Mouse (Mus musculus) gastrocnemius, postnatal 36 days (tissue): ENCODE measurements around the gene Hnrnpf. TPM values are rescaled to one million over a fixed set of nuclear protein-coding genes. Genes with fewer than 3 reads are reported as not detected.
A peak's percentile ranks its signal among the peaks of the same experiment; 100 is the strongest.

ENCODE experiments used
- DNase-seq, 2 experiments: peaks; one replicate each; pipeline ENCODE4 v3.0.0; 2022
- intact Hi-C: fragments of 180-260 bp; cut with DNase I; formaldehyde crosslinking; loops from one replicate; pipeline ENCODE4 v1.15.1; 2025
- total RNA-seq, 2 experiments: library from RNA; stranded (reverse); gene quantifications; 2 replicates each; pipeline ENCODE4 v1.2.3; 2021

Hnrnpf gene
- total RNA-seq, 2 experiments from 2014 or later, result 83.2 to 98.9 TPM

DNA sequence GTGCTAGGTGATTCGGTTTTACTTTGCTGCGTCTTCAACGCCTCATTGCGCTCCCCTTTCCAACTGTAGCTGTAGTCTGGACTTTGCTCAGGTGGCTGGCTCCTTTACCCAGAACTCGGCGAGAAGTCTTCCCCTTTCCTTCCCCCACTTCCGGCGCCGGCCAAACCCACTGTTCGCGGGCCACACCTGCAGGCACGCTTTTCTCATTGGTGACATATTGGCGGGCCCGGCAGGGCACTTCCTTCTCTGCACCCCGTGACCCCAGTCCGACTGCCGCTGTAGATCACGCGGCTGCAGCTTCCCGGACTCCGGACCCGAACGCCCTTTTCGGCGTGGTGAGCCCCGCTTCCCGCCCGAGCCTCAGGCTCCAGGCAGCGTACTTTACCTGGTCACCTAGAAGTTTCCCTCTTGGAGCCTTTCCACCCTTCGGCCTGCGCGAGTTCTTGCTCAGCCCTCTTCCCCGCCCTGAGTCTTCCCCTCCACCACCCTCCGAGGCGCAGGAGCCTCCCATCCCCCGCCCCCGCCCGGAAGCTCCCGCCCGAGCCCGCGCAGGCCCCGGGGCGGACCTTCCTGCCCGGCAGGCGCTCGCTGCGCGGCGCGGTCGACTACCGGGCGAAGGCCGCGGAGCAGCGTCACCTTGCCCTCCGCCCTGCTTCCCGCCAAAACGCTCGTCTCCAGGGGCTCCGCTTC, 16.8 kb downstream of the Hnrnpf start:
- intact Hi-C loops, result loop anchor here (5.0 kb wide), 2 partner anchors 40 to 75 kb away; partner anchors contain the start of gene Zfp637
- peak; percentile 61 to 86 for DNase-seq

DNA sequence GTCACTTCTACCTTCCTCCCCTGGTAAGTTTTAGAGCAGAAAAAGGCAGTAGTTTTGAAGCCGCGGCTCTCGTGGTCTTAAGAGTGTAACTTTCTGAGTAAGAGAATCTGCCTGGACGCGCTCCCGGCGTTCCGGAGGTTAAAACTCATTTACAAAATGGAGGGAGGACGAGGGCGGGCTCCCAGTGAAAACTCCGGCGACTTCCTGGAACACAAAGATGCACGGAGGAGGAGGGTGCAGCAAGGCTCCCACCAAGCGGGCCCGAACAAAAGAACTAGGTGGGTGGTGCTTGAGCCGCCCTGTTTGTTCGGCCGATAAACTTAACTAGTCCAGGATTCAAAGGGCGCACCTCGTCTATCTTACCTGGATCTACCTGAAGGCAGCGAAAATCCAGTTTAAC, 17.5 kb downstream of the Hnrnpf start:
- DNase-seq, result peak; percentile 29 to 30
- intact Hi-C loops, result loop anchor here (5.0 kb wide), 2 partner anchors 40 to 75 kb away; partner anchors contain the start of gene Zfp637

DNA sequence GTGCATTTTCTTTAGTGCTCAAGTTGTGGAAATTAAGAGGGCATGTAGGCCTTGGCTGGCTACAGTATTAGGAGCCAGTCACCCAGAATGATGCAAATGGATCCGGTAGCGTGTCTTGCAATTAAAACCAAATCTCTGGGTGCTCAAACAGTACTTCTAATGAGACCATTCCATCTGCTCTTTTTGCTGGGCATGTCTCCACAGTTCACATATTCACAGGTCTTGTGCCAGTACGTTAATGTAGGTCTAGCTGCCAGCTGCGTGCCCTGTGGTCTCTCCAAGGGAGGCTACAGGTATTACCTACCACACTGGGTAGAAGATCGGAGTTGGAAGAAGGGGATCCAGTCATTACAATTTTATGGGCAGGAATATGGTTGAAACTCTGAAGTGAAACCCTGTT, 17.9 kb downstream of the Hnrnpf start:
- no peak for DNase-seq

GRCm38 (mm10) chr6:117920659-117921640, 20.8 kb downstream of the Hnrnpf start:
- no peak for DNase-seq
- intact Hi-C loops, result loop anchor here (5.0 kb wide), 1 partner anchor 64 kb away; no protein-coding TSS in a partner anchor

More for the DNA sequence above, 17.9 kb downstream of the Hnrnpf start:
- intact Hi-C loops, result loop anchor here (5.0 kb wide), 2 partner anchors 41 to 76 kb away; partner anchors contain the start of gene Zfp637

- intact Hi-C loops, result loop anchor here (5.0 kb wide), 1 partner anchor 65 kb away; no protein-coding TSS in a partner anchor
- no peak for DNase-seq
Measured at GRCm38 (mm10) chr6:117922041-117922440, 21.9 kb downstream of the Hnrnpf start.

DNA sequence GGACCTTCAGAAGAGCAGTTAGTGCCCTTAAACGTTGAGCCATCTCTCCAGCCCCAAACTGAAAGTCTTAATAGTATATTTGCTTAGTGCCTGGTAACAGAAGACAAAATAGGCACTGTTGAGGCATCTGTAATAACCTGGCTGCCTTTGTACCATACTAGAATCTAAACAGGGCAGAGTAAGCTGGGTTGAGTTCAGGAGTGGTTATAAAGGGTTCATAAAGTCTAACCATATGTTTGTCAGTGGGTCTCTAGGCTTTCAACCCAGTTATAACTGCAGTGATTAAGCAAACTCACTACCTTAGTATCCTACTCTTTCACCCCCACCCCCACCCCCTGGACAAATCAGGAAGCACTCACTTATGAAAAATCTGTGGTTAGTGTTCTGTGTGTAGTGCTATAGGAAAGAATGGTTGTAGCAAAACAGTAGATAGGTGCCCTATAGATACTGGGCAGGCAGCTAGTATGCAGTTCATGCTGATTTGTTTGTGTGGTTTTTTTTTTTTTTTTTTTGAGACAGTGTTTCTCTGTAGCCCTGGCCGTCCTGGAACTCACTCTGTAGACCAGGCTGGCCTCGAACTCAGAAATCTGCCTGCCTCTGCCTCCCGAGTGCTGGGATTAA, 26.9 kb downstream of the Hnrnpf start:
- DNase-seq, result no peak
- intact Hi-C loops, result no loop called here

- intact Hi-C loops, result no loop called here
- no peak for DNase-seq
Measured at GRCm38 (mm10) chr6:117927955-117928354, 27.8 kb downstream of the Hnrnpf start.

- DNase-seq, result no peak
Measured at GRCm38 (mm10) chr6:117928746-117929145, 28.6 kb downstream of the Hnrnpf start.

DNA sequence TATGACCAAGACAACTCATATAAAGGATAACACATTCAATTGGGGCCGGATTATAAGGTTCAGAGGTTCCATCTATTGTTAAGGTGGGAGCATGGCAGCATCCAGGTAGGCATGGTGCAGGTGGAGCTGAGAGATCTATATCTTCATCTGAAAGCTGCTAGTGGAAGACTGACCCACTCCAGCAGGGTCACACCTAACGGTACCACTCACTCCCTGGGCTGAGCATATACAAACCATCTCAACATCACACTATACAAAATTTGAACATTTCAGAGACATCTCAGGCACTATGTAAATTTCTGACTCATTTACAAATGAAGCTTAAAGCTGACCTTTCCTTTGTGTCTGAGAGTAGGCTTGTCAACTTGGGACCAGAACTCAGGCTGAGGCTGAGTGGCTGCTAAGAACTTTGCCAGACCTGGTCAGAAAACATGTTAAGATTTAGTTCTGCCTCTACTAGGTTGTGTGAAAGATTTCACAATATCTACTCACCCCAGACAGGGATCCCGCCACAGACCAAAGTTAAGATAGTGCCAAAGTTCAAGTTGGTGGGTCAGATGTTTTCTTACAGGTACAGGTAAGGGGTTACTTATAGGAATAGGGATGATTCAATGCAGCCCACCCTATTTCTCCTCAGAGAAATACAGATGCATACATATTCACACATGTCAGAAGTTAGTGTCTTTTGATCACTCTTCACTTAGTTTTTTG, 30.0 kb downstream of the Hnrnpf start:
- intact Hi-C loops, result loop anchor here (10.0 kb wide), 1 partner anchor 445 kb away; no protein-coding TSS in a partner anchor
- DNase-seq, result no peak

More at GRCm38 (mm10) chr6:117928746-117929145, 28.6 kb downstream of the Hnrnpf start:
- intact Hi-C loops, result no loop called here

GRCm38 (mm10) chr6:117932325-117933051, 32.4 kb downstream of the Hnrnpf start:
- DNase-seq, result no peak
- intact Hi-C loops, result loop anchor here (10.0 kb wide), 1 partner anchor 442 kb away; no protein-coding TSS in a partner anchor

DNA sequence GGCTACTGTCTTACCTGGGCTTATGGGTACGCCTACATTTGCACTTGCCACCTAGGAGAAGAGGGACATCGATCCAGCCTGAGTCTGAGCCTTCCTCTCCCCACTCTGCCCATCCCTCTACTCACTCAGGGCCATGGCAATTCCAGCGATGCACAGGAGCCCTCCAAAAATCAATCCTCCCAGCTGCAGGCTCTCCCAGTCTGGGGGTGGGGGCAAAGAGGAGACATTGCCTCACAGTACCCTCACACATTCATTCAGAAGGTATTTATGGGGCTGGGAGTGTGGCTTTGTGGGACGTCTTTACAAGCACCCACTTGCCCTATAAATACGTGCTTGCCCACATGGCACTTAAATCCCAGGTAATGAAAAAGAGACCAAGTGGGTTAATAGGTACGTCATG, 34.2 kb downstream of the Hnrnpf start:
- intact Hi-C loops, result loop anchor here (10.0 kb wide), 1 partner anchor 440 kb away; no protein-coding TSS in a partner anchor
- DNase-seq, result no peak

DNA sequence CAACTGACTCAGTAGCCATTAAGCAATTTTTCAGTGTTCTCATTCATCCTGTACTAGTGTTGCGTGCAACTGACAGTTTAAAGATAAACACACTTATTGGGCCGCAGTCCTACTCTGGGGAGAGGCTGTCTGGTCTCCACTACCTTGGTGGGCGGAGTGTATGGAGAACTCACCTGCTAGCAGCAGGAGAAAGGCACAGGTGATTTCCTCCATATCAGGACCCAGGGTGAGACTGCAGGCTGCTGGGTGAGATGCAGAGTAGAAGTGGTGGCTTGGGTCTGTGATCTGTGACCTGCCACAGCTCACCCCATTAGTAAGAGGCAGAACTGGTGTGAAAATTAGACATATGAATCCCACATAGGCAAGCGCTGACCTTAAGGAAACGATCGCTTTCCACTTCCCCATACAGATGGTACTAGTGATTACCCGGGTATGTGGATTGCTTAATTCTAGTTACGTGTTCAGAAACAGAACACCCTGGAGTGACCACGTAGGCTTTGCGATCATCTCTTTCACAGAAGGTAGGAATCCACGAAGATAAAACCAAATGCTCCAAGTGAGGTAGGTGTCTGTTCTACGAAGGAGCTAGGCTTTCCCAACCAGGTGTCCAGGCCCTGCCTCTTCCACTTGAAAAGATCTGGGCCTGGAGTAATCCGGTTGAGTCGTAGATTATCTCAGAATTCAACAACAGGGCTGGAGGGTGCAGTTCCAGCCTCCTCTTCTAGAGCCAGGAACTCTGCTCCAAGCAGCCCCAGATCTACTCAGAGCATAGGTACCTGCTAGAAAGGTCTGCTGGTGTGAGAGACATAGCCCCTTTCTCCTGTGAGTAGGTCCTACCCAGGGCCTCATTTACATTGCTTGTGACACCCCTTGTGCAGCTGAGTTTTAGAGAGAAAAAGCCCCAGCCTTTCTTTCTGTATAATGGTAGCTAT, 35.8 kb downstream of the Hnrnpf start:
- intact Hi-C loops, result loop anchor here (10.0 kb wide), 1 partner anchor 439 kb away; no protein-coding TSS in a partner anchor

GRCm38 (mm10) chr6:117937222-117937932, 37.3 kb downstream of the Hnrnpf start, which contains the start of gene Fxyd4:
Gene Fxyd4, minus strand, starts transcription at chr6:117937692.
- no peak for DNase-seq
- intact Hi-C loops, result loop anchor here (10.0 kb wide), 1 partner anchor 437 kb away; no protein-coding TSS in a partner anchor

More for the DNA sequence above, 35.8 kb downstream of the Hnrnpf start:
- no peak for DNase-seq

DNA sequence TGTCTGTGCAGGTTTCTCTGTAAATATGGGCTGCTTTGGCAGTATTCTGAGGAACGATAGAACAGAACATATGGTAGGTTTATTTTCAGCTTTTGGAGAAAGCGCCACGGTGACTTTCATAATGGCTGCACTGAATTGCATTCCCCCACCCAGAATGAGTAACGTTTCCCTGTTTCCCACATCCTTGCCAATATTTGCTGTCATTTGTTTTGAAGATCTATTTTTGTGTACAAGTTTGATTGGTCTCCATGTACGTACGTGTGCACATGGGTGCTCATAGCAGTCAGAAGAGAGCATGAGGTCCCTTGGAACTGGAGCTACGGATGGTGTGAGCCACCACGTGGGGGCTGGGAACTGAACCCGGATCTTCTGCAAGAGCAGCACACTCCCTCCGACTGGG, 38.8 kb downstream of the Hnrnpf start:
- no peak for DNase-seq
- intact Hi-C loops, result loop anchor here (10.0 kb wide), 1 partner anchor 436 kb away; no protein-coding TSS in a partner anchor

- intact Hi-C loops, result no loop called here
- no peak for DNase-seq
Measured at GRCm38 (mm10) chr6:117942769-117943168, 42.6 kb downstream of the Hnrnpf start.

GRCm38 (mm10) chr6:117943899-117944298, 43.8 kb downstream of the Hnrnpf start:
- DNase-seq, result no peak
- intact Hi-C loops, result no loop called here

GRCm38 (mm10) chr6:117952330-117952729, 52.2 kb downstream of the Hnrnpf start:
- intact Hi-C loops, result no loop called here
- DNase-seq, result no peak
